In the genomic region with DNA sequence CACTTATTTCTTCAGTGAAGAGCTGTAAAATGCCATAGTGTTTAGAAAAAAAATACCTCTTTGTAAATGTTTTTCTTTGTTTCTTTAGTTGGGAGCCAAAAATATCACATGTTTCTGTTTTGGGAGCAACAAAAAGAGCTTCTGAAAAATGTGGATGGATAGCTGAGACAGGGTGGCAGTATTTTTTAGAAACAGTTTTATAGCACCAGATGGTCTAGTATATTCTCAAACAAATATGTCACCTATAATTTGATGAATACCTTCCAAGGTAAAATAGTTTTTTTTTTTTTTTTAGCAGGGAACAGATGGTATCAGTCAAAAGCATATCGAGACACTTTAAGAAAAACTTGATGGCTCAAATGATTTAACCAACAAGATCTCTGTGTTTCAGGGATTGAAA, we compare ENCODE assay signal across 28 mouse cellular contexts.
"Had no signal": no experiment of that assay in that cellular context is flagged by ENCODE, and none has a peak within 500 bp of the region (broad histone marks: within the 10 kb centered on the region; RNA-seq: fewer than 3 reads in every experiment).

No protein-coding gene starts in this region.

- H3K4me2 ChIP-seq: heart, embryonic 12.5 days; hindbrain, embryonic 12.5 days; hindbrain, embryonic 14.5 days; intestine, embryonic 15.5 days; kidney, embryonic 15.5 days; limb, embryonic 13.5 days; limb, embryonic 15.5 days; liver, embryonic 12.5 days had no signal

- ATAC-seq: hindbrain, embryonic 16.5 days; inflammation-experienced regulatory T-cells, adult 6 months; intestine, embryonic 15.5 days; intestine, postnatal 0 days; liver, embryonic 12.5 days had no signal

- H3K9ac ChIP-seq: heart, embryonic 12.5 days; hindbrain, embryonic 12.5 days; hindbrain, embryonic 14.5 days; intestine, embryonic 15.5 days; kidney, embryonic 15.5 days; limb, embryonic 13.5 days; limb, embryonic 15.5 days; liver, embryonic 12.5 days; liver, embryonic 14.5 days had no signal

- DNase-seq: gastrocnemius, adult 2 months; gastrocnemius, postnatal 10 days; gastrocnemius, postnatal 25 days; heart, adult 18-20 months; heart, postnatal 10 days; heart, postnatal 4 days; kidney, adult 18-20 months; kidney, adult 9 months; kidney, postnatal 14 days; kidney, postnatal 36 days; layer of hippocampus, adult 9-11 months; layer of hippocampus, postnatal 36 days; left cerebral cortex, postnatal 4 days had no signal

- H3K4me1 ChIP-seq: heart, embryonic 10.5 days; heart, embryonic 12.5 days; hindbrain, embryonic 10.5 days; hindbrain, embryonic 12.5 days; intestine, embryonic 15.5 days; kidney, embryonic 15.5 days; limb, embryonic 13.5 days; limb, embryonic 15.5 days; liver, embryonic 12.5 days had no signal

- H3K36me3 ChIP-seq: heart, embryonic 10.5 days; heart, embryonic 12.5 days; hindbrain, embryonic 10.5 days; hindbrain, embryonic 12.5 days; intestine, embryonic 15.5 days; kidney, embryonic 15.5 days; limb, embryonic 13.5 days; limb, embryonic 15.5 days; liver, embryonic 12.5 days had no signal

- H3K27ac ChIP-seq: gastrocnemius, adult 2 months; heart, embryonic 10.5 days; hindbrain, embryonic 10.5 days; hindbrain, embryonic 12.5 days; hindbrain, embryonic 14.5 days; intestine, embryonic 15.5 days; kidney, embryonic 15.5 days; kidney, postnatal 0 days; limb, embryonic 13.5 days; limb, embryonic 15.5 days; liver, embryonic 12.5 days; liver, embryonic 14.5 days had no signal

- H3K9me3 ChIP-seq: heart, embryonic 10.5 days; heart, embryonic 12.5 days; hindbrain, embryonic 10.5 days; hindbrain, embryonic 12.5 days; intestine, embryonic 15.5 days; kidney, embryonic 15.5 days; limb, embryonic 13.5 days; limb, embryonic 15.5 days; liver, embryonic 12.5 days had no signal

- H3K4me3 ChIP-seq: gastrocnemius, adult 2 months; heart, embryonic 10.5 days; heart, embryonic 12.5 days; hindbrain, embryonic 10.5 days; hindbrain, embryonic 12.5 days; intestine, embryonic 15.5 days; kidney, embryonic 15.5 days; limb, embryonic 13.5 days; limb, embryonic 15.5 days; liver, embryonic 12.5 days had no signal

- H3K27me3 ChIP-seq: heart, embryonic 12.5 days; hindbrain, embryonic 12.5 days; intestine, embryonic 15.5 days; kidney, embryonic 15.5 days; limb, embryonic 13.5 days; limb, embryonic 15.5 days; liver, embryonic 12.5 days had no signal
